Mouse (Mus musculus) adrenal gland, adult 10 weeks (tissue): ENCODE measurements around the gene Doxl2. TPM values are rescaled to one million over a fixed set of nuclear protein-coding genes. Genes with fewer than 3 reads are reported as not detected.

ENCODE experiments used
- polyA plus RNA-seq: library from polyadenylated mRNA; stranded (reverse); fragments of 350-450 nt; fragmentation: Illumina TruSeq; extraction: RNeasy Lipid Tissue Mini Kit (QIAGEN cat#74804); gene quantifications from one replicate; pipeline ENCODE4 v1.2.3, GENCODE M21; 2014; ENCODE audit warnings: low read depth, low replicate concordance

The Doxl2 gene
- polyA plus RNA-seq: not detected

DNA sequence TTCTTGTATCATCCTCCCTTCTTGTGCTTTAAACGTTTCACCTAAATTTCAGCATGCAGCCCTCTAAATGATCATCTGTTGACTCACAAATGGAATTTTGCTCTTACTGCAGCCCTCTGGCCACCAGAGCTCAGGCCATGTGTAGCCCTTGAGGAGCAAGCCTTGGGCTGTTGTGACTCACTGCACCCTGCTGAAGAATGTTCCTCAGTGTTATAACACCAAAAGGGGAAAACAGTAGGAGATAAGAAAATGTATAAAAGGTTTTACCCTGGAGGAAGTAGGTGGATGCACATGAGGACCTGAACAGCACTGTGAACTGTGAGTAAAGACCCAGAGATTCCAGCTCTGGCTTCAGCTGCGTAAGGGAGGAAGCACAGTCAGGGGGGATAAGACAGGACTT is at the start of gene Doxl2:
TSS of gene Doxl2 (plus strand) at position 301 of the 400 bp plus-strand sequence.

DNA sequence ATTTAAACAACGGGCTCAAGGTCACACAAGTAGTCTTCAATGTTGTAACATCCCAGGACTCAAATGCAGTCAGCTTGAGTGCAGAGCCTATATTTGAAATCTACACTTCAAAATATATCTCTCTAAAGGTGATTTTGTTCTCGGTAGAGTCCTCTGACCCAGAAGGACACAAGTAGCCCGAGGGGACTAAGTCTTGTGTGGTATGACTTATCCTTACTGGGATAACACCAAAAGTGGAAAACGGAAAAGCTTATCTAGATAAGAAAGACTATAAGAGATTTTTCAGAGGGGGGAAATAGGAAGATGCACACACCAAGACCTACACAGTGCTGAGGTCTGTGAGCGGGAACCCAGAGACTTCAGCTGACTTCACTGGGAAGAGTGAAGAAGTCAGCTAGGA is 45.2 kb upstream of the Doxl2 start, which contains the start of gene 1600015I10Rik:
TSS of gene 1600015I10Rik (plus strand) at position 301 of the 400 bp plus-strand sequence.

DNA sequence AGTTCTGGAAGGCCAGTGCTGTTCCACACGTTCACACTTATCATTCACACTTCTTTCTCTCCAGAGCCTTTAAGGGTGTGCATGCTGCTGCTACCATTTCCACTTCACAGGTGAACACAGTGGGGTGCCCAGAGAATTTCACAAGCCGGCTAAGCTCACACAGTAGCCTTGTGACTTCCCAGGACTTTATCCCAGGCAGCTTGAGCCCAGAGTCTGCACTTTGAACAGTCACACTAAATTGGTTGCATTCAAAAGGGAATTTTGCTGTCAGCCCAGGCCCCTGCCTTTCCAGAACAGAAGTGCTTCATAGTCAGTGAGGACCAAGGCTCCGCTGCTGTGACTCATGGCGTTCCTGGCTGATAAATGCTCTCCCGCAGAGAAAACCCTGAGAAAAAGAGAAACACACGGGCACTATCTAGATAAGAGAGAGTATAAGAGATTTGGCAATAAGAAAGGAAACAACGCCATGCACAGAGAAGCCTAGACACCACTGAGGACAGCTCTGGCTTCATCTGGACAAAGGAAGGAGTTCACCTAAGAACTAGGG is 11.8 kb downstream of the Doxl2 start, which contains the start of gene Svs1:
TSS of gene Svs1 (plus strand) at position 418 of the 547 bp plus-strand sequence.

Other genes with a start within 250 kb of the Doxl2 start
- 2.8 TPM for gene Gimap1, start 235.9 kb upstream of the Doxl2 start, polyA plus RNA-seq
- gene Gimap5, start 228.8 kb upstream of the Doxl2 start, polyA plus RNA-seq: 10.3 TPM
- 1.2 TPM for gene Gimap3, start 204.1 kb upstream of the Doxl2 start, polyA plus RNA-seq
- gene Tmem176a, start 134.0 kb upstream of the Doxl2 start, polyA plus RNA-seq: 200 TPM
- gene Tmem176b, start 133.5 kb upstream of the Doxl2 start, polyA plus RNA-seq: 47.6 TPM
- not detected for gene Aoc1, start 102.1 kb upstream of the Doxl2 start, polyA plus RNA-seq
- gene 1600015I10Rik, start 45.1 kb upstream of the Doxl2 start, polyA plus RNA-seq: not detected
- gene Svs1, start 11.9 kb downstream of the Doxl2 start, polyA plus RNA-seq: not detected
- gene Gpnmb, start 61.6 kb downstream of the Doxl2 start, polyA plus RNA-seq: 1.0 TPM
- gene Malsu1, start 98.8 kb downstream of the Doxl2 start, polyA plus RNA-seq: 29.0 TPM
- gene Igf2bp3, start 240.0 kb downstream of the Doxl2 start, polyA plus RNA-seq: 0.17 TPM